Mouse (Mus musculus): ENCODE measurements around the gene Asb11.

DNA sequence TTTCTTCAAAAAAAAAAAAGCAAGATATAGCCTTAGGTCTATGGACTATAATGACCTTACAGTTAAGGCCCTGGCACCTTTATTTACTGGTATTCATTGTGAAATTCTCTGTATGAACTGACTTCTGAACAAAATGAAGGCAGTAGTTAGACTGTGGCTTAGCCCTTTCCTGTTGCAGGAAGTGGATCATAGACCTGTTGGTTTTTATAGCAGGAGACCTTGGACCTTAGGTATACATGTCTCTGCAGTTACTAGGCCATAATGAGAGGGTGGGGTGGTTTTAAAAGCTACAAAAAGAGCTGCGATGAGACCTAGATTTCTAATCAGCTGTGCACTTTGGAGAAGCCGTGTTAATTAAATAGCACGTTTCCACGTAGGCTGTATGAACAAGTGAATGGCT, 9.5 kb upstream of the Asb11 start:
- TF ChIP-seq POLR2AphosphoS2 (IDR thresholded peaks at IDR 0.05; ENCODE audit: low read length), result no peak
- TF ChIP-seq E2F4 (IDR thresholded peaks at IDR 0.05; ENCODE audit: borderline replicate concordance, low read depth, low read length), result no peak
- no peak for TF ChIP-seq ZC3H11A (IDR thresholded peaks at IDR 0.05; ENCODE audit: low read depth, low read length)
- TF ChIP-seq MAX (IDR thresholded peaks at IDR 0.05; ENCODE audit: low read length), result no peak
- no peak for TF ChIP-seq ELF1 (IDR thresholded peaks at IDR 0.05; ENCODE audit: low read depth, low read length)
